Mouse (Mus musculus) midbrain, embryonic 12.5 days (tissue): ENCODE measurements at regions not wholly inside any gene's neighbourhood (a gene's known extent, or its start where the extent isn't known, plus 50 kb on each side); places are given as distances from the start of the nearest gene placed in this dataset.

Source experiments
- ATAC-seq: fragments of 200-750 bp; cut with Nextera tagmentation; 2 replicates; pipeline ENCODE4 v1.8.0; 2017; ENCODE audit warnings: low read depth, moderate TSS enrichment, moderate library complexity; ENCODE audit not compliant: low FRiP score
- H3K27ac ChIP-seq: fragments of 300-500 bp; sonication (generic); replicated peaks from 2 replicates; pipeline ENCODE4 v1.5.1; 2016; ENCODE audit warnings: mild to moderate bottlenecking
- H3K27me3 ChIP-seq: fragments of 300-500 bp; sonication (generic); 2 replicates; pipeline ENCODE4 v1.6.1; 2016; ENCODE audit warnings: mild to moderate bottlenecking
- H3K36me3 ChIP-seq: fragments of 300-500 bp; sonication (generic); 2 replicates; pipeline ENCODE4 v1.6.1; 2016
- H3K4me1 ChIP-seq: fragments of 300-500 bp; sonication (generic); 2 replicates; pipeline ENCODE4 v1.6.1; 2016
- H3K4me2 ChIP-seq: fragments of 300-500 bp; sonication (generic); replicated peaks from 2 replicates; pipeline ENCODE4 v1.6.1; 2016; ENCODE audit warnings: mild to moderate bottlenecking, moderate library complexity
- H3K4me3 ChIP-seq: fragments of 300-500 bp; sonication (generic); 2 replicates; pipeline ENCODE4 v1.5.1; 2016; ENCODE audit warnings: mild to moderate bottlenecking
- H3K9ac ChIP-seq: fragments of 300-500 bp; sonication (generic); replicated peaks from 2 replicates; pipeline ENCODE4 v1.6.1; 2016; ENCODE audit warnings: mild to moderate bottlenecking, moderate library complexity
- H3K9me3 ChIP-seq: fragments of 300-500 bp; sonication (generic); 2 replicates; pipeline ENCODE4 v1.6.1; 2016; ENCODE audit warnings: mild to moderate bottlenecking
- WGBS: fragments of 180-500 bp; shearing (Covaris S2); methylation state at CpG from one replicate; pipeline ENCODE4 v1.1.7; 2016; 5-methylcytosine and 5-hydroxymethylcytosine counted together

DNA sequence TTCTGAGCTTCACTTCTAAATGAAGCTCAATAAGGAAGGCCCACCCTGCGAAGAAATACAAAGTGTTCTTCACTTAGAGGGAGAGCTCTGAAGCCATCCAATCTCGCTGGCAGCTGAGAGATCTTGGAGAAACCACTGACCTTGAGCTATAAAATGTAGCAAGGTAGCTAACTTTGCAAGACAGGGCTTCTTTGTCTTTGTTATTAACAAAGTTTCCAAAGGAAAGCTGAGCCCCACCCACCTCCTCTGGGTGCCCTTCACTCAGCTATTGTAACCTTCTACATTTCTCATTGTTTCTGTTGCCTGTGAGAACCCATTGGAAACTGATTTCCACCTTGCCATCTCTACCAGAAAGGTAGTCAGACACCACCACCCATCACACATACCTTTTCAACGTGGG is 57.2 kb upstream of the Usp9x start:
- Histone ChIP-seq H3K27me3 (no peaks in the 10 kb centered on the region), H3K27ac (no peak overlapping the region), H3K9ac (no peak overlapping the region), H3K4me1 (no peaks in the 10 kb centered on the region), H3K4me3 (no peak overlapping the region), H3K4me2 (no peak overlapping the region), H3K36me3 (no peaks in the 10 kb centered on the region), H3K9me3 (no peaks in the 10 kb centered on the region)
- WGBS, result 65% methylated on average over 3 of the region's 3 CpGs
- ATAC-seq, result no peak

DNA sequence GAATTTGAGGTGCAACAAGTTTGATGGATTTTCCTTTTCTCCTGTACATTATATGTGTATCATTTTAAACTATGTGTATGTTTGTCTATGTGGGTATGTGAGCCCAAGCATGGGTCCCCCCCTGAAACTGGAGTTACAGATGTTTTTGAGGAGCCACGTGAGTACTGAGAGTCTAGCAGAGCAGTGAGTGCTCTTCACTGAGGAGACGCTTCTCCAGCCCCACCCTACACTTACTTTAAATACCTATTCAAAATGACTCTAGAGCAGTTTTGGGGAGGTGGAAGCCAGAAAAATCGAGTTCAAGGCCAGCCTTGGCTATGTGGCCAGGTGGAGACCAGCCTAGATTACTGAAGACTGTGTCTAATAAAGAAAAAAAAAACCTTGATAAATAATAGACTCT is 58.2 kb upstream of the Usp9x start:
- Histone ChIP-seq H3K9me3 (no peaks in the 10 kb centered on the region), H3K4me2 (no peak overlapping the region), H3K36me3 (no peaks in the 10 kb centered on the region), H3K27ac (no peak overlapping the region), H3K9ac (no peak overlapping the region), H3K4me1 (no peaks in the 10 kb centered on the region), H3K27me3 (no peaks in the 10 kb centered on the region), H3K4me3 (no peak overlapping the region)
- WGBS, result 67% methylated on average over 3 of the region's 3 CpGs
- no peak for ATAC-seq

DNA sequence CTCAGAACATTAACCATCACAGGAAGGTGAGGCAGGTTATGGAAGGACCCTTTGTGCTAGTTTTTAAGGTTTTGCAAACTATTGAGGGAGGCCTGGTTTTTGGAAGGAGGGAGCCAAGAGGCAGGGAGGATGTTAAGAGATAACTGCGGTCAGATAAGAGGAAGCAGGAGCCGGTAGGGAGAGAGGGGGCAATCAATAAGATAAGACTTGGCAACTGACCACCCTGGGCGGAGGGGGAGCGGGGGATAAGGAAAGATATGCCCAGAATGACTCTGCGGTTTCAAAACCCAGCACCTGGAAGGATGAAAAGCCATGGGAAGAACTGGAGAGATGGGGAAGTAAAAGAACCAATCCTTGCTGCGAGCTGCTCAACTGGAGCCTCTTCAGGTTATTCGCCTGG is 80.5 kb upstream of the Usp9x start:
- H3K4me3 ChIP-seq, result no peak overlapping the region
- H3K4me2 ChIP-seq, result no peak overlapping the region
- WGBS, result 87% methylated on average over 7 of the region's 7 CpGs
- H3K9ac ChIP-seq, result no peak overlapping the region
- no peaks in the 10 kb centered on the region for H3K36me3 ChIP-seq
- H3K9me3 ChIP-seq, result no peaks in the 10 kb centered on the region
- no peak for ATAC-seq
- H3K27me3 ChIP-seq, result no peaks in the 10 kb centered on the region
- H3K27ac ChIP-seq, result no peak overlapping the region
- no peaks in the 10 kb centered on the region for H3K4me1 ChIP-seq

- H3K27ac ChIP-seq, result no peak overlapping the region
- 67% methylated on average over 6 of the region's 6 CpGs for WGBS
- ATAC-seq, result no peak
- H3K9ac ChIP-seq, result no peak overlapping the region
- H3K4me1 ChIP-seq, result no peaks in the 10 kb centered on the region
- no peaks in the 10 kb centered on the region for H3K27me3 ChIP-seq
- H3K9me3 ChIP-seq, result no peaks in the 10 kb centered on the region
- H3K36me3 ChIP-seq, result no peaks in the 10 kb centered on the region
- H3K4me3 ChIP-seq, result no peak overlapping the region
- H3K4me2 ChIP-seq, result no peak overlapping the region
These were observed 93.6 kb upstream of the Usp9x start for GRCm38 (mm10) chrX:12977676-12978075.

- H3K4me3 ChIP-seq, result no peak overlapping the region
- peaks cover 5% of the 10 kb centered on the region; the same call in 1 of the 2 replicates for H3K27me3 ChIP-seq
- no peak for ATAC-seq
- WGBS, result 89% methylated on average over 7 of the region's 7 CpGs
- H3K4me2 ChIP-seq, result no peak overlapping the region
- no peaks in the 10 kb centered on the region for H3K4me1 ChIP-seq
- no peaks in the 10 kb centered on the region for H3K9me3 ChIP-seq
- no peaks in the 10 kb centered on the region for H3K36me3 ChIP-seq
- no peak overlapping the region for H3K9ac ChIP-seq
- no peak overlapping the region for H3K27ac ChIP-seq
These were observed 102.1 kb upstream of the Usp9x start for GRCm38 (mm10) chrX:12968979-12969746.

DNA sequence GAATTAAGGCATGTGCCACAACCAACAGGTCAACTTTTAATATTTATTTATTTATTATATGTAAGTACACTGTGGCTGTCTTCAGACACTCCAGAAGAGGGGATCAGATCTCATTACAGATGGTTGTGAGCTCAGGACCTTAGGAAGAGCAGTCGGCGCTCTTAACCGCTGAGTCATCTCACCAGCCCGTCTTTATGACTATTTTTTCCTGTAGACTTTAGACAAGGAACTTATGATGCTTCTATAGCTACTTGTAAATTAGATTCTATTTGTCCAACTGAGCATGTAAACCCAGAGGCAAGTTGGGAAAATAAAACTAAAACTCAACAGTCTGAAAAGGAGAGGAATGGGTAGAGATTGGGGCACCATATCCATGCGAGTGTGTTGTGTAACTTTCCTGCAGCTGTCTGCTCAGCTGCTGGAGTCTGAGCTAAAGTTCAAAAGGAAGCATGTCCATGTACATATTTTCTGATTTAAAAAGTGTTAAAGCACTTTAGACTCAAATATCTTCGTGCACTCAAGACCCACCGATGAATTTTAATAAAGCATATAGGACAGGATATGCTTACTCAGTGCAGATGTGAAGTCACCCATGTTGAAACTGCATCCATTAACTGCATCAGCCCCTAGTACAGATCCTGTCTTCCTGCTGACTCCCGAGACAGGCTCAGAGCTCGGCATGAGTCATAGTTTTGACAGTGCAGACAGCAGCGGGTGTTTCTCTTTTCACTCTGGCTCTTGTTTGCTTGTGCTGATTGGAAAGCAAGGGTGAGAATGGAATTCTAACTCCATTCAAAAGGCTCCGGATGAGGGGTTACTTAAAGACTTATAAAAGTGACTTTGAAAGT is 111.6 kb upstream of the Usp9x start:
- H3K9me3 ChIP-seq, result no peaks in the 10 kb centered on the region
- H3K27ac ChIP-seq, result no peak overlapping the region
- H3K4me3 ChIP-seq, result no peak overlapping the region
- no peaks in the 10 kb centered on the region for H3K4me1 ChIP-seq
- no peak overlapping the region for H3K4me2 ChIP-seq
- no peaks in the 10 kb centered on the region for H3K36me3 ChIP-seq
- no peak for ATAC-seq
- WGBS, result 69% methylated on average over 11 of the region's 11 CpGs
- no peak overlapping the region for H3K9ac ChIP-seq
- H3K27me3 ChIP-seq, result no peaks in the 10 kb centered on the region

DNA sequence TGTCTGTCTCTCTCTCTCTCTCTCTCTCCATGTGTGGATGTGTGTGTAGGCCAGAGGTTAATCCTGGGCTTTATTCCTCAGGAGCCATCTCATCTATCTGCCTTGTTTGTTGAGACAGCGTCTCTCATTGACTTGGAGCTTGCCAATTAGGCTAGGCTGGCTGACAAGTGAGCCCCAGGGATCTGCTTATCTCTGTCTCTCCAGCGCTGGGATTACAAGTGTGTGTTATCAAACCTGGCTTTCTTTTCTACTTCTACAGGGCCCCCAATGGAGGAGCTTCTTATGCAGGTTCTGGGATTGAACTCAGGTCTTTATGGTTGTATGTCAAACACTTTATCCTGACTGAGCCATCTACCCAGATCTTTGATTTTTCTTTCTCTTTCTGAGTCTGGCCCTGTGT is 112.4 kb upstream of the Usp9x start:
- H3K9ac ChIP-seq, result no peak overlapping the region
- no peak overlapping the region for H3K4me2 ChIP-seq
- no peak overlapping the region for H3K4me3 ChIP-seq
- H3K27me3 ChIP-seq, result no peaks in the 10 kb centered on the region
- WGBS, result 56% methylated on average over 2 of the region's 2 CpGs
- H3K36me3 ChIP-seq, result no peaks in the 10 kb centered on the region
- H3K27ac ChIP-seq, result no peak overlapping the region
- no peaks in the 10 kb centered on the region for H3K9me3 ChIP-seq
- H3K4me1 ChIP-seq, result no peaks in the 10 kb centered on the region
- no peak for ATAC-seq

DNA sequence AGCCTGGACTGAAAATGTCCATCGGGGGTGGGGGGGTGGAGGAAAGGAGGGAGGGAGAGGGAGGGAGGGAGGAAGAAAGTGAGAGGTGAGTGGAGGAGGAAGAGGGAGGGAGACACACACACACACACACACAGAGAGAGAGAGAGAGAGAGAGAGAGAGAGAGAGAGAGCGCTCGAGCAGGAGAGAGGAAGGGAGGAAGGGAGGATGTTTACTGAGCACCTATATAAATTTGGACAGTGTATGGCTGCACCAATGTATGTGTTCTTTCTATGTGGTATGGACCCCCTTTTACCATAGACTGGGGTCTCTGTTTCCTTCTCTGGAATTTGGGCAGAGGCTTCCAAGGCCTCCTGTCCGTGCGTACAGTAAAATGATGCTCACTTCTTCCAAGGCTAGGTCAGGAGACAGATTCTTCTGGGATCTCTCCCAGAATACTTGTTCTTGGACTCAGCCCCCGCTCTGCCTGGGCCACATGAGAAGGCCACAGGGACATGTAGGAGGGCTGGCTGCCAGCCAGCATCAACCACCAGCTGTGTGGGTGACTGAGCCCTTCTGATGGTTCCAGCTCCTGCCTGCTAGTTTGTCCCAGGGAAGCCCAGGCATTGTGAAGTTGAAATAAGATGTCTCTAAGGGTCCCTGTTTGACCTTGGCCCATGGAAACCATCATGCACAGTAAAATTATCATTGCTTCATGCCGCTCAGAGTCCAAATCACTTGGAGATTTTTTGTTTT is 120.2 kb upstream of the Usp9x start:
- Histone ChIP-seq H3K9me3 (no peaks in the 10 kb centered on the region), H3K4me3 (no peak overlapping the region), H3K4me2 (no peak overlapping the region), H3K9ac (no peak overlapping the region), H3K27ac (no peak overlapping the region), H3K4me1 (no peaks in the 10 kb centered on the region), H3K27me3 (no peaks in the 10 kb centered on the region), H3K36me3 (no peaks in the 10 kb centered on the region)
- 68% methylated on average over 7 of the region's 7 CpGs for WGBS
- ATAC-seq, result no peak

GRCm38 (mm10) chrX:12942451-12942850 is 128.8 kb upstream of the Usp9x start:
- H3K9ac ChIP-seq, result no peak overlapping the region
- H3K4me2 ChIP-seq, result no peak overlapping the region
- H3K27me3 ChIP-seq, result 0 out of 2 replicates have a peak, but pooled peaks cover 4% of the 10 kb centered on the region
- H3K27ac ChIP-seq, result no peak overlapping the region
- no peaks in the 10 kb centered on the region for H3K4me1 ChIP-seq
- 90% methylated on average over 5 of the region's 5 CpGs for WGBS
- ATAC-seq, result no peak
- no peaks in the 10 kb centered on the region for H3K9me3 ChIP-seq
- no peak overlapping the region for H3K4me3 ChIP-seq
- H3K36me3 ChIP-seq, result no peaks in the 10 kb centered on the region

DNA sequence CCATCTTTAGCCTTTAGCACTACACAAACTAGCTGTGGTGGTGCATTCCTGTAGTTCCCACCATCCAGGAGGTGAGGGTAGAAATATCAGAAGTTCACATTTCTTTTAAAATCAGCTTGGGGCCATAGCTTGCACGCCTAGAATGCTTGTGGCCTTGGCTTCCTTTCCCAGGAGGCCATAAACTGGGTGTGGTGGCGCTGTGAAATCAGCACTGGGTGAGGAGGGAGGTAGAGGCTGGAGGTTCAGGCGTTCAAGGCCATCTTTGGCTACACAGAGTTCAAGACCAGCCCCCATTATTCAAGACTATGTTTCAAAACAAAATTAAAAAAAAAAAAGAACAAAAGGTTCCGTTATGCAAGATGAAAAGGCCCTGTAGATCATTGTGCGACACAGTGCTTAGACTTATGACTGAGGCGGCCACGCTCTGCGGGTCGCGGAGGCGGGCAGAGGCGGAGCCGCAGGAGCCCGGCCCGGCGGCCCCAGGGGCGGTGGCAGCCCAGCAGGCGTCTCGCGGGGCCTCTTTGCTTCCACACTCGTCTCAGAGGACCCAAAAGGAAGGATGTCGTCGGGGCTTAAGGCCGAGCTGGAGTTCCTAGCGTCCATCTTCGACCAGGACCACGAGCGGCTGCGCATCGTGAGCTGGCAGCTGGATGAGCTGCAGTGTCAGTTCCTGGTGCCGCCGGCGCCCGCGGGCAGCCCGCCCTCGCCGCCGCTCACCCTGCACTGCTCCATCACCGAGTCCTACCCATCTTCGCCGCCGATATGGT is 134.7 kb upstream of the Usp9x start:
- no peak overlapping the region for H3K27ac ChIP-seq
- peaks cover 15% of the 10 kb centered on the region; the same call in 1 of the 2 replicates for H3K27me3 ChIP-seq
- H3K36me3 ChIP-seq, result no peaks in the 10 kb centered on the region
- 22% methylated on average over 43 of the region's 43 CpGs for WGBS
- no peaks in the 10 kb centered on the region for H3K4me1 ChIP-seq
- peak overlapping the region; percentile 55 for H3K4me2 ChIP-seq
- peak overlapping the region; percentile 52 for H3K9ac ChIP-seq
- 0 out of 2 replicates have a peak, but pooled peaks have one; percentile 41 for ATAC-seq
- H3K9me3 ChIP-seq, result no peaks in the 10 kb centered on the region
- H3K4me3 ChIP-seq, result peak overlapping the region; percentile 40

DNA sequence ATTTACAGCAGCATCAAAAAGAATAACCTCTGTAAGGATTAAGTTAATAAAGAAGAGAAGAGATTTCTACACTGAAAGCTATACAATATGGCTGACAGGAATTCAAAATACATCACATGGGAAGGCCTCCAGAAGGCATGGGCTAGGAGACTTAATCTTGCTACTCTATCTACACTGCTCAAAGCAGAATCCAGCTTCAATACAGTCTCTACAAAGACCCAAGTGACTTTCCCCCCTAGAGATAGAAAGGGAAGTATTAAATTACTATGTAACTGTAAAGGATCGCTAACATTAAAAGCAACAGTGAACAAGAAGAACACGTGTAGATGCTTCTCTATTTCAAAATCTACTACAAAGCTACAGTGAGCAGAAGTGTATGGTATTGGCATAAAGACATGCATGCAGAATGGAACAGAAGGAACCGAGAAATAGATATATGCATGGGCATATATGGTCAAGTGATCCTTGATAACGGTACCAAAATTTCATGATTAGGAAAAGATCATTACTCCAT is 137.9 kb upstream of the Usp9x start:
- peaks cover 15% of the 10 kb centered on the region; the same call in 1 of the 2 replicates for H3K27me3 ChIP-seq
- 87% methylated on average over 4 of the region's 4 CpGs for WGBS
- H3K4me1 ChIP-seq, result no peaks in the 10 kb centered on the region
- no peaks in the 10 kb centered on the region for H3K9me3 ChIP-seq
- no peak for ATAC-seq
- H3K4me3 ChIP-seq, result no peak overlapping the region
- no peak overlapping the region for H3K9ac ChIP-seq
- H3K27ac ChIP-seq, result no peak overlapping the region
- no peak overlapping the region for H3K4me2 ChIP-seq
- no peaks in the 10 kb centered on the region for H3K36me3 ChIP-seq
